Mouse (Mus musculus): ENCODE measurements at regions not wholly inside any gene's neighbourhood (a gene's known extent, or its start where the extent isn't known, plus 50 kb on each side); places are given as distances from the start of the nearest gene placed in this dataset.

DNA sequence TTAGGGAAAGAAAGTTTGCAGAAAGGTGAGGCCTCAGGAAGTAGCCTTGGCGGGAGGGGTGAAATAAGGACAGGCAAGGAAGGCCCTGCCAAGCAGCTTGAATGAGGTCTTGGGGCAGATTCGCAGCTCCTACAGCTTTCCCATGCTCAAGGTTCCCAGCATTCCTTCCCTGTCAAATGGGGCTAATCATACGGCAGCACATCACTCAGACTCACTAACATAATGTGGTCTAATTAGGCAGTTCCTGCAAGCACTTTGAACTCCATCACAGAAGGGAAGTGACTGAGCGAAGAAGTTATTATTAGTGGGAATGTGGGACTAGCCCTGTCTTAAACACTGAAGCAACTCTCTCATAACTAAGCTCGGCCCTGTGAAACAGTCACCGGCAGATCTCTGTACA is 87.1 kb upstream of the Gm10260 start:
- Histone ChIP-seq H3K36me3 (ENCODE audit: control insufficient read depth, insufficient read depth) (no peaks in the 10 kb centered on the region), H3K4me3 (ENCODE audit: low read length) (no peak overlapping the region), H3K4me1 (ENCODE audit: control insufficient read depth, insufficient read depth, low read length) (peaks cover 6% of the 10 kb centered on the region; the same call in 1 of the 2 replicates), H3K27ac (ENCODE audit: low read length) (no peak overlapping the region), H3K9ac (ENCODE audit: low read length) (no peak overlapping the region), H3K9me3 (replicated peaks; ENCODE audit: control insufficient read depth, low read length) (no peaks in the 10 kb centered on the region), H3K27me3 (ENCODE audit: control insufficient read depth, insufficient read depth, low read length) (no peaks in the 10 kb centered on the region), H3K4me2 (ENCODE audit: low read depth, low read length) (no peak overlapping the region)
- no peak for ATAC-seq (replicated peaks; ENCODE audit: extremely low read depth, insufficient read depth, low FRiP score)
- 82% methylated on average over 6 of the region's 6 CpGs for WGBS

DNA sequence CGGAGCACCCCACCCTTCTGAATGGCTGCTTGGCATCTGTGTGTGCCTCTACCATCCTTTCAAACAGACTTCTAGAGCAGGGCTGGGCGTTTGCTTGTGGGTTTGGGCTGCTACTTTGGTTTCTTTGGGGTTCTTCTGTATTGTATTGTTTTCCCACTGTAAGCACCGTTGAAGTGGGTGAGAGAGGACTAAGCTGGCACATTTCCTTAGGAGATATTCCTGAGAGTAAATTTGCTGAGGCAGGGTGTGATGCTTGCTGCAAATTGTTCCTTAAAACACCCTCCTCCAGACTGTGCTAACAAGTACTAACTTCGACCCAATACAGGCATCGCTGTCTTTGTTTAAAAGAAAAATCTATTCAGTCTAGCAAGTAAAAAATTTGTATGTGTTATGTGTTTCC is 84.7 kb upstream of the Gm10260 start:
- no peaks in the 10 kb centered on the region for H3K27me3 ChIP-seq (ENCODE audit: control insufficient read depth, insufficient read depth, low read length)
- no peak overlapping the region for H3K4me2 ChIP-seq (ENCODE audit: low read depth, low read length)
- ATAC-seq (replicated peaks; ENCODE audit: extremely low read depth, insufficient read depth, low FRiP score), result no peak
- peaks cover 6% of the 10 kb centered on the region; the same call in 1 of the 2 replicates for H3K4me1 ChIP-seq (ENCODE audit: control insufficient read depth, insufficient read depth, low read length)
- H3K9ac ChIP-seq (ENCODE audit: low read length), result no peak overlapping the region
- no peaks in the 10 kb centered on the region for H3K9me3 ChIP-seq (replicated peaks; ENCODE audit: control insufficient read depth, low read length)
- no peaks in the 10 kb centered on the region for H3K36me3 ChIP-seq (ENCODE audit: control insufficient read depth, insufficient read depth)
- WGBS, result 85% methylated on average over 5 of the region's 5 CpGs
- H3K27ac ChIP-seq (ENCODE audit: low read length), result no peak overlapping the region
- H3K4me3 ChIP-seq (ENCODE audit: low read length), result no peak overlapping the region

DNA sequence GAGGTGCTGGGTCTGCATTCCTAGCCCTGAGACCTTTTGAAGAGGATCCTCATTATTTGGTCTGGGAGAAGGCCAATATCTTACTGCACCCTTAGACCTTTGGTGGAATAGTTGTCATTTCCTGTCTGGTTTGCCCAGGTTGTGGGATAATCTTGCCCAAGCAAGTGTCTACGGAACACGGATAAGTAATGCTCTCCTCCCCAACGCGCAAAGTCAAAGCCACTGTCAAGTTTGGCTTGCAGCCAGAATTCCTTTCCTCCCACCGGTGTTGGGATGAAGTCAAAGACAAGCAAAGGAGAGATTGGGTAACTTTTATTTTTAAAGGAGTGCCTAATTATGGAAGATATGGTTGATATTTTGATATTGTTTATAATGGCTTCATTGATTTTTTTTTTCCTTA is 82.4 kb upstream of the Gm10260 start:
- Histone ChIP-seq H3K9ac (ENCODE audit: low read length) (no peak overlapping the region), H3K36me3 (ENCODE audit: control insufficient read depth, insufficient read depth) (no peaks in the 10 kb centered on the region), H3K4me3 (ENCODE audit: low read length) (no peak overlapping the region), H3K9me3 (replicated peaks; ENCODE audit: control insufficient read depth, low read length) (no peaks in the 10 kb centered on the region), H3K27ac (ENCODE audit: low read length) (no peak overlapping the region), H3K4me2 (ENCODE audit: low read depth, low read length) (no peak overlapping the region), H3K27me3 (ENCODE audit: control insufficient read depth, insufficient read depth, low read length) (no peaks in the 10 kb centered on the region), H3K4me1 (ENCODE audit: control insufficient read depth, insufficient read depth, low read length) (peaks cover 9% of the 10 kb centered on the region)
- 12% methylated on average over 5 of the region's 5 CpGs for WGBS
- ATAC-seq (replicated peaks; ENCODE audit: extremely low read depth, insufficient read depth, low FRiP score), result no peak

DNA sequence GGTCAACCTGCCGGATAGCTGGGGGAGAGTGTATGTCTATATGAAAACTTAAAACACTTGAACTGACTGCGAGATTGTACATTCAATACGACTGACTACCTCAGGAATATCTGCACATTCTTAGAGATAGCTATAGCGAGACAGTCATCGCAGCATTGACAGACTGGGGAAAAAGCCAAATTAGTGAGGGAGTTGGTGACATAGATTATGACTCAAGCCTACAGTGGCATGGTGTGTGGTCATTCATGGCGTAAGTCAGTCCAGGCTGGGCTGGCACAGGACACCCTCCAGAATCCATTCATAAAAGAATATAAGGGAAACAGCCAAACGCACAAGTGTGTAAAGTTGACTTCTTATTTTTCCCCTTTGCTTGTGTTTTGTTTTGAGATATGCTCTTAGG is 81.1 kb upstream of the Gm10260 start:
- no peak overlapping the region for H3K27ac ChIP-seq (ENCODE audit: low read length)
- H3K4me3 ChIP-seq (ENCODE audit: low read length), result no peak overlapping the region
- H3K9me3 ChIP-seq (replicated peaks; ENCODE audit: control insufficient read depth, low read length), result no peaks in the 10 kb centered on the region
- no peaks in the 10 kb centered on the region for H3K36me3 ChIP-seq (ENCODE audit: control insufficient read depth, insufficient read depth)
- WGBS, result 59% methylated on average over 7 of the region's 7 CpGs
- no peak overlapping the region for H3K4me2 ChIP-seq (ENCODE audit: low read depth, low read length)
- H3K27me3 ChIP-seq (ENCODE audit: control insufficient read depth, insufficient read depth, low read length), result no peaks in the 10 kb centered on the region
- no peak overlapping the region for H3K9ac ChIP-seq (ENCODE audit: low read length)
- H3K4me1 ChIP-seq (ENCODE audit: control insufficient read depth, insufficient read depth, low read length), result peaks cover 19% of the 10 kb centered on the region
- ATAC-seq (replicated peaks; ENCODE audit: extremely low read depth, insufficient read depth, low FRiP score), result no peak

DNA sequence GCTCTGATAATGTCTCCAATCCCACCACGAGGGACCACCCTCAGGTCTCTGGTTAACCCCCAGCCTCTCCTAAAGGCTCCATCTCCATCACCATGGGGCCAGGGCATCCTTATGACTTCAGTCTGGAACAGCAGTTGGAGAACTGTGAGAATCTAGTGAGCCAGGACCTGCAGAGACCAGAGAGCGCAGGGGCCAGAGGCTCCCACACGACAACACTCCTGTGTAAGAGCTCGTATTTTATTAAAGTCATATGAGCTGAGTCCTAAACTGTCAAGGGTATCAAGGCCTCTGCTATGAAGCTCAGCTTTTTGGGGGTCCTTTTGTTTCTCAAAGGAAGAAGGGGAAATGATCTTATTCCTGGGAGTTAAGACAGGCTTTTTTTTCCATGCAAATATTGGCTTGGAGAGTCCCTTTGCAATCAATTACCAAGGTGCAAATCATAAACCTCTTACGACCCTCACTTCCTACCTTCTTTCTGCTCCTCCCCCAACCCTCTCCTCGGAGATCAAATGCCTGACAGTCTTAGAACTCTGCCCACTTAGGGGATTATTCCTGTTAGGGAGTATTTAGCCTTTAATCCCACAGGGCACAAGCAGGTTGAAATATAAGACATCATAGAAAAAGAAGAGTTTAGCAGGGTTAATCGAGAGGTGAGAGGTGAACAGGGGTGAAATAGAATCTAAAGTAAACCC is 79.3 kb upstream of the Gm10260 start:
- ATAC-seq (replicated peaks; ENCODE audit: extremely low read depth, insufficient read depth, low FRiP score), result no peak
- Histone ChIP-seq H3K4me3 (ENCODE audit: low read length) (no peak overlapping the region), H3K4me1 (ENCODE audit: control insufficient read depth, insufficient read depth, low read length) (peaks cover 19% of the 10 kb centered on the region), H3K27ac (ENCODE audit: low read length) (no peak overlapping the region), H3K27me3 (ENCODE audit: control insufficient read depth, insufficient read depth, low read length) (no peaks in the 10 kb centered on the region), H3K36me3 (ENCODE audit: control insufficient read depth, insufficient read depth) (no peaks in the 10 kb centered on the region), H3K9ac (ENCODE audit: low read length) (no peak overlapping the region), H3K9me3 (replicated peaks; ENCODE audit: control insufficient read depth, low read length) (no peaks in the 10 kb centered on the region), H3K4me2 (ENCODE audit: low read depth, low read length) (no peak overlapping the region)
- WGBS, result 58% methylated on average over 7 of the region's 7 CpGs

DNA sequence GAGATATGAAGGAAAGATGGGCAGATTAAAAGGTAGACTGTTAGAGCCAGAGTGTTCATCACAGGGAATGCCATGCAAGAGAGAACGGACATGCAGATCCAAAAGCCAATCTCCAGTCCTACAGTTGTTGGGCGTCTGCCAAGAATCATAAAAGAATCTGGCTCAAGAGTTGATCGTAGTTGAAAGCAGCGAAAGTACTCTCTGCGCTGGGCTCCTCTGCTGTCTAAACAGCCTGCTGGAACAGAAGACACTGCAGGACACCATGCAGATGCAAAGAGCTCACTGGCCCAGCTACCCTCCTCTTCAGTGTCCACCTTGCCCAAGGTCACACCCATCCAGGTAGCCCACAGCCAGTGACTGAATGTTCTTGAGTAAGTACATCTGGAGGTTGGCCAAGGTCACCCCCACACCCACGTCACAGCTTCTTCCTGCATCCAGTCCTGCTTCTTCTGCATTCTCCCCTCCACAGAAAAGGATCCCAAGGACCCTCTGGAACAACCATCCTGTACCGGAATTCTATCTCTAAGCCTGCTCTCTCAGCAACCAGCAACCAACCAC is 77.1 kb upstream of the Gm10260 start:
- H3K4me1 ChIP-seq (ENCODE audit: control insufficient read depth, insufficient read depth, low read length), result peaks cover 13% of the 10 kb centered on the region
- H3K4me3 ChIP-seq (ENCODE audit: low read length), result no peak overlapping the region
- no peaks in the 10 kb centered on the region for H3K27me3 ChIP-seq (ENCODE audit: control insufficient read depth, insufficient read depth, low read length)
- peak; percentile 70; the same call in 1 of the 2 replicates for ATAC-seq (replicated peaks; ENCODE audit: extremely low read depth, insufficient read depth, low FRiP score)
- no peaks in the 10 kb centered on the region for H3K36me3 ChIP-seq (ENCODE audit: control insufficient read depth, insufficient read depth)
- peak overlapping the region; percentile 14; the same call in 1 of the 2 replicates for H3K4me2 ChIP-seq (ENCODE audit: low read depth, low read length)
- no peak overlapping the region for H3K9ac ChIP-seq (ENCODE audit: low read length)
- 18% methylated on average over 7 of the region's 7 CpGs for WGBS
- H3K27ac ChIP-seq (ENCODE audit: low read length), result no peak overlapping the region
- no peaks in the 10 kb centered on the region for H3K9me3 ChIP-seq (replicated peaks; ENCODE audit: control insufficient read depth, low read length)

DNA sequence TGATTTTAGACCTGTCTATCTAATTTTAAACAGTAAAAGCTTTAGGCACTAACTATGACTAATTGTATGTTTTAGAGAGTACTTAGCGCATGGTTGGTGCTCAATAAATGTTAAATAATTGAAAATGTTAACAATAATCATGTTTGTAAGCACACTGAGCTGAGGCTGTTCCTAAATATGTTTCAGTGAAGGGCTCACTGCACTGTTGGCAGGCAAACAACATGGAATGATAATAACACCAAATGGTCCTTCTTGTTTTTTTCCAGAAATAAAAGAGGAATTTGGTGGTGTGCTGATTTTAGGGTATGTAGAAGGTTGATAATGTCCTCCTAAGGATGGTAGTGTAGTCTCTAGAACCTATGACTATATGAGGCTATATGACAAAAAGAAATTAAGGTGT is 72.0 kb upstream of the Gm10260 start:
- no peaks in the 10 kb centered on the region for H3K9me3 ChIP-seq (replicated peaks; ENCODE audit: control insufficient read depth, low read length)
- no peak overlapping the region for H3K9ac ChIP-seq (ENCODE audit: low read length)
- WGBS, result 89% methylated on average over 1 of the region's 1 CpGs
- no peak overlapping the region for H3K27ac ChIP-seq (ENCODE audit: low read length)
- no peaks in the 10 kb centered on the region; the same call in 1 of the 2 replicates for H3K27me3 ChIP-seq (ENCODE audit: control insufficient read depth, insufficient read depth, low read length)
- no peak overlapping the region for H3K4me2 ChIP-seq (ENCODE audit: low read depth, low read length)
- H3K4me1 ChIP-seq (ENCODE audit: control insufficient read depth, insufficient read depth, low read length), result peaks cover 7% of the 10 kb centered on the region
- ATAC-seq (replicated peaks; ENCODE audit: extremely low read depth, insufficient read depth, low FRiP score), result no peak
- H3K36me3 ChIP-seq (ENCODE audit: control insufficient read depth, insufficient read depth), result no peaks in the 10 kb centered on the region
- no peak overlapping the region for H3K4me3 ChIP-seq (ENCODE audit: low read length)

DNA sequence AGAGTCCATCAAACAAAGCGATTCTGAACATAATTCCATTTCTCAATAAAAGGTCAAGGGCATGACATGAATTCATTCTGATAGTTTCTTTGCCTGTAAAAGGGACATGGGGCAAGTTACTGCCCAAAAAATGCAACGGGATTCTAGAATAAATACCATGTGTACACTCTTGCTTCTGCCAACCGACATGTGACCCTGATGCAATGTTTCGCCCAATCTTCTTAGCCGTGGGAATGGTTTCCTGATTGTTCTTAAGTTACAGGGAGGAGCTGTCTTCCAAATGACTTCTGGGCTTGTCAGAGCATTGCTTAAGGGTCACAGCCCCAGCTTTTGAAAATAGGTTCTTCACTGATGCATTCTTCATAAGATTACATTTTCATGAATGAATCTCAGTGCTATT is 71.4 kb upstream of the Gm10260 start:
- Histone ChIP-seq H3K9me3 (replicated peaks; ENCODE audit: control insufficient read depth, low read length) (no peaks in the 10 kb centered on the region), H3K27ac (ENCODE audit: low read length) (no peak overlapping the region), H3K36me3 (ENCODE audit: control insufficient read depth, insufficient read depth) (no peaks in the 10 kb centered on the region), H3K9ac (ENCODE audit: low read length) (no peak overlapping the region), H3K27me3 (ENCODE audit: control insufficient read depth, insufficient read depth, low read length) (no peaks in the 10 kb centered on the region; the same call in 1 of the 2 replicates), H3K4me3 (ENCODE audit: low read length) (no peak overlapping the region), H3K4me1 (ENCODE audit: control insufficient read depth, insufficient read depth, low read length) (peaks cover under 1% of the 10 kb centered on the region), H3K4me2 (ENCODE audit: low read depth, low read length) (no peak overlapping the region)
- WGBS, result 76% methylated on average over 5 of the region's 5 CpGs
- ATAC-seq (replicated peaks; ENCODE audit: extremely low read depth, insufficient read depth, low FRiP score), result no peak

DNA sequence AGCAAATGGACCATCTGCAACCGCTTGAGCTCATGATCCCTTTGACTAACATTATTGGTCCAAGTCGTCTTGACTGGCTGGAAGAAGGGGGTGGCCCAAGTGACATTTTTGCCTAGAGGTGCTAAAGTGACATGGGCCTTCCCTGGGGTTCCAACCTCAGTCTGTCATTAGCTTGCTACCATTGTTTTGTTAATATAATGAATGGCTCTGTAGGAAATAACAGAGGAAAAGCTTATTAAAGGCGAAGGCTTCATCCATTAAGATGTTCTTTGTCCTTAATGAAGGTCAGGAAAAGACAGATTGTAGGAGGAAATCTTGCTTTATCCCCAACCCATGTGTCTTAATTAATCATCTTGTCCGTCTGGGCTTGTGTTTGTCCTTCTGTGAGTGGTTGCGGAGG is 69.1 kb upstream of the Gm10260 start:
- Histone ChIP-seq H3K9ac (ENCODE audit: low read length) (no peak overlapping the region), H3K27ac (ENCODE audit: low read length) (no peak overlapping the region), H3K4me1 (ENCODE audit: control insufficient read depth, insufficient read depth, low read length) (peaks cover under 1% of the 10 kb centered on the region; the same call in 1 of the 2 replicates), H3K36me3 (ENCODE audit: control insufficient read depth, insufficient read depth) (no peaks in the 10 kb centered on the region), H3K27me3 (ENCODE audit: control insufficient read depth, insufficient read depth, low read length) (no peaks in the 10 kb centered on the region; the same call in 1 of the 2 replicates), H3K9me3 (replicated peaks; ENCODE audit: control insufficient read depth, low read length) (no peaks in the 10 kb centered on the region), H3K4me3 (ENCODE audit: low read length) (no peak overlapping the region), H3K4me2 (ENCODE audit: low read depth, low read length) (no peak overlapping the region)
- no peak for ATAC-seq (replicated peaks; ENCODE audit: extremely low read depth, insufficient read depth, low FRiP score)
- 57% methylated on average over 5 of the region's 5 CpGs for WGBS

All from heart, embryonic 16.5 days (tissue).